Mouse (Mus musculus) embryonic facial prominence, embryonic 10.5 days (tissue): ENCODE data around the gene Gcnt3. TPM values are rescaled to one million over a fixed set of nuclear protein-coding genes. Genes with fewer than 3 reads are reported as not detected.
"Not testable (repeated sequence)": the region's sequence is repeated elsewhere in the genome, so short reads cannot be mapped to it uniquely, and the experiment has no call there.

Experiments
- DNase-seq: peaks from one replicate; pipeline ENCODE4 v3.0.0-alpha.2; 2017; ENCODE audit warnings: low spot score
- H3K27ac ChIP-seq: fragments of 300-500 bp; sonication (generic); replicated peaks from 2 replicates; pipeline ENCODE4 v1.5.1; 2016; ENCODE audit warnings: mild to moderate bottlenecking
- H3K27me3 ChIP-seq: fragments of 300-500 bp; sonication (generic); replicated peaks from 2 replicates; pipeline ENCODE4 v1.6.1; 2016; ENCODE audit warnings: low read depth, mild to moderate bottlenecking; ENCODE audit not compliant: poor library complexity, severe bottlenecking
- H3K36me3 ChIP-seq: fragments of 300-500 bp; sonication (generic); replicated peaks from 2 replicates; pipeline ENCODE4 v1.6.1; 2016; ENCODE audit warnings: mild to moderate bottlenecking, moderate library complexity
- H3K4me1 ChIP-seq: fragments of 300-500 bp; sonication (generic); 2 replicates; pipeline ENCODE4 v1.6.1; 2016
- H3K4me3 ChIP-seq: fragments of 300-500 bp; sonication (generic); 2 replicates; pipeline ENCODE4 v1.5.1; 2016; ENCODE audit warnings: mild to moderate bottlenecking, moderate library complexity
- H3K9me3 ChIP-seq: fragments of 300-500 bp; sonication (generic); 2 replicates; pipeline ENCODE4 v1.6.1; 2016; ENCODE audit warnings: mild to moderate bottlenecking
- WGBS: fragments of 180-500 bp; shearing (Covaris S2); methylation state at CpG from one replicate; pipeline ENCODE4 v1.1.7; 2016; 5-methylcytosine and 5-hydroxymethylcytosine counted together
- polyA plus RNA-seq: library from polyadenylated mRNA; unstranded; fragments of >200 nt; fragmentation: Nextera tagmentation; extraction: Ambion mirVana; gene quantifications from 2 replicates; pipeline ENCODE4 v1.2.1, GENCODE M21; 2016

Gene Gcnt3
- polyA plus RNA-seq, 1 experiment from 2014 or later, result not detected

- H3K4me3 ChIP-seq, result no peak overlapping the region
- WGBS, result 86% methylated on average over 11 of the region's 11 CpGs
- H3K36me3 ChIP-seq, result no peaks in the 10 kb centered on the region
- no peak for DNase-seq
- H3K27me3 ChIP-seq, result no peaks in the 10 kb centered on the region
- H3K27ac ChIP-seq, result no peak overlapping the region
- no peaks in the 10 kb centered on the region for H3K4me1 ChIP-seq
- no peaks in the 10 kb centered on the region for H3K9me3 ChIP-seq
Measured at GRCm38 (mm10) chr9:70040570-70040969, 2.7 kb upstream of the Gcnt3 start.

GRCm38 (mm10) chr9:70039597-70040385 lies 1.9 kb upstream of the Gcnt3 start:
- WGBS, result 88% methylated on average over 6 of the region's 6 CpGs
- no peaks in the 10 kb centered on the region for H3K4me1 ChIP-seq
- H3K27me3 ChIP-seq, result no peaks in the 10 kb centered on the region
- H3K4me3 ChIP-seq, result no peak overlapping the region
- DNase-seq, result no peak
- no peaks in the 10 kb centered on the region for H3K36me3 ChIP-seq
- no peak overlapping the region for H3K27ac ChIP-seq
- H3K9me3 ChIP-seq, result no peaks in the 10 kb centered on the region

GRCm38 (mm10) chr9:70036646-70037045 lies 1.2 kb downstream of the Gcnt3 start:
- DNase-seq, result no peak
- WGBS, result 82% methylated on average over 4 of the region's 4 CpGs
- H3K36me3 ChIP-seq, result no peaks in the 10 kb centered on the region
- H3K4me1 ChIP-seq, result no peaks in the 10 kb centered on the region
- no peak overlapping the region for H3K4me3 ChIP-seq
- H3K27me3 ChIP-seq, result no peaks in the 10 kb centered on the region
- H3K27ac ChIP-seq, result no peak overlapping the region
- H3K9me3 ChIP-seq, result no peaks in the 10 kb centered on the region

GRCm38 (mm10) chr9:70034702-70035101 lies 3.2 kb downstream of the Gcnt3 start:
- DNase-seq, result no peak
- 91% methylated on average over 7 of the region's 7 CpGs for WGBS
- Histone ChIP-seq H3K36me3 (no peaks in the 10 kb centered on the region), H3K27ac (no peak overlapping the region), H3K27me3 (no peaks in the 10 kb centered on the region), H3K9me3 (no peaks in the 10 kb centered on the region), H3K4me3 (no peak overlapping the region), H3K4me1 (no peaks in the 10 kb centered on the region)

GRCm38 (mm10) chr9:70033056-70033455 lies 4.8 kb downstream of the Gcnt3 start:
- H3K9me3 ChIP-seq, result no peaks in the 10 kb centered on the region
- no peak overlapping the region for H3K27ac ChIP-seq
- no peaks in the 10 kb centered on the region for H3K36me3 ChIP-seq
- no peak for DNase-seq
- 78% methylated on average over 9 of the region's 9 CpGs for WGBS
- H3K4me1 ChIP-seq, result no peaks in the 10 kb centered on the region
- H3K27me3 ChIP-seq, result no peaks in the 10 kb centered on the region
- H3K4me3 ChIP-seq, result no peak overlapping the region

- Histone ChIP-seq H3K27me3 (no peaks in the 10 kb centered on the region), H3K9me3 (no peaks in the 10 kb centered on the region), H3K4me3 (no peak overlapping the region), H3K4me1 (no peaks in the 10 kb centered on the region), H3K27ac (no peak overlapping the region), H3K36me3 (no peaks in the 10 kb centered on the region)
- no peak for DNase-seq
- WGBS, result 91% methylated on average over 1 of the region's 1 CpGs
Measured at GRCm38 (mm10) chr9:70032167-70032566, 5.7 kb downstream of the Gcnt3 start.

- H3K36me3 ChIP-seq, result peaks cover 26% of the 10 kb centered on the region
- 92% methylated on average over 2 of the region's 2 CpGs for WGBS
Measured at GRCm38 (mm10) chr9:70025365-70026012, 12.4 kb downstream of the Gcnt3 start.

GRCm38 (mm10) chr9:70024648-70025047 lies 13.2 kb downstream of the Gcnt3 start:
- no peak for DNase-seq
- Histone ChIP-seq H3K36me3 (peaks cover 34% of the 10 kb centered on the region), H3K27ac (no peak overlapping the region), H3K27me3 (no peaks in the 10 kb centered on the region), H3K9me3 (no peaks in the 10 kb centered on the region), H3K4me1 (no peaks in the 10 kb centered on the region), H3K4me3 (no peak overlapping the region)

More at GRCm38 (mm10) chr9:70025365-70026012, 12.4 kb downstream of the Gcnt3 start:
- Histone ChIP-seq H3K27me3 (no peaks in the 10 kb centered on the region), H3K9me3 (no peaks in the 10 kb centered on the region), H3K27ac (no peak overlapping the region), H3K4me1 (no peaks in the 10 kb centered on the region), H3K4me3 (no peak overlapping the region)
- DNase-seq, result no peak

- not testable (repeated sequence) for H3K9me3 ChIP-seq, H3K4me3 ChIP-seq, H3K27me3 ChIP-seq, H3K27ac ChIP-seq, DNase-seq, H3K4me1 ChIP-seq
- peaks cover 38% of the 10 kb centered on the region for H3K36me3 ChIP-seq
- 63% methylated on average over 1 of the region's 1 CpGs for WGBS
Measured at GRCm38 (mm10) chr9:70023615-70024014, 14.3 kb downstream of the Gcnt3 start.

GRCm38 (mm10) chr9:70022083-70022482 lies 15.8 kb downstream of the Gcnt3 start:
- H3K9me3 ChIP-seq, result no peaks in the 10 kb centered on the region
- H3K4me1 ChIP-seq, result no peaks in the 10 kb centered on the region
- H3K27ac ChIP-seq, result no peak overlapping the region
- H3K36me3 ChIP-seq, result peaks cover 46% of the 10 kb centered on the region
- no peak overlapping the region for H3K4me3 ChIP-seq
- no peak for DNase-seq
- 93% methylated on average over 4 of the region's 4 CpGs for WGBS
- H3K27me3 ChIP-seq, result no peaks in the 10 kb centered on the region

GRCm38 (mm10) chr9:70021610-70022009 lies 16.3 kb downstream of the Gcnt3 start:
- Histone ChIP-seq H3K9me3 (no peaks in the 10 kb centered on the region), H3K4me1 (no peaks in the 10 kb centered on the region), H3K36me3 (peaks cover 51% of the 10 kb centered on the region), H3K4me3 (no peak overlapping the region), H3K27ac (no peak overlapping the region), H3K27me3 (no peaks in the 10 kb centered on the region)
- no peak for DNase-seq
- WGBS, result 84% methylated on average over 1 of the region's 1 CpGs

GRCm38 (mm10) chr9:70018879-70019278 lies 19.0 kb downstream of the Gcnt3 start:
- Histone ChIP-seq H3K4me1 (peaks cover 6% of the 10 kb centered on the region), H3K27me3 (no peaks in the 10 kb centered on the region), H3K27ac (no peak overlapping the region), H3K4me3 (no peak overlapping the region), H3K9me3 (no peaks in the 10 kb centered on the region), H3K36me3 (peaks cover 62% of the 10 kb centered on the region)
- no peak for DNase-seq

- DNase-seq, result no peak
- Histone ChIP-seq H3K27ac (no peak overlapping the region), H3K4me3 (no peak overlapping the region), H3K36me3 (peaks cover 46% of the 10 kb centered on the region), H3K9me3 (no peaks in the 10 kb centered on the region), H3K27me3 (no peaks in the 10 kb centered on the region), H3K4me1 (peaks cover 15% of the 10 kb centered on the region)
- WGBS, result 95% methylated on average over 2 of the region's 2 CpGs
Measured at GRCm38 (mm10) chr9:70015632-70016031, 22.3 kb downstream of the Gcnt3 start.
